In genomic region chr13:98025706-98026504, GRCm38 (mm10) we compare ENCODE assay signal across 16 mouse cellular contexts.
A peak's percentile ranks its signal among the peaks of the same experiment; 100 is the strongest.
DNase-seq lines count a peak whose midpoint lies in the region; ATAC-seq and TF ChIP-seq lines count a peak whose summit lies in the region.
"Had no signal": no experiment of that assay in that cellular context is flagged by ENCODE, and none has a peak within 500 bp of the region (broad histone marks: within the 10 kb centered on the region; RNA-seq: fewer than 3 reads in every experiment).

No protein-coding gene starts in this region.

- H3K27me3 ChIP-seq in lung, embryonic 14.5 days (ENCODE audit: insufficient read depth, low read length) = no peaks in the 10 kb centered on the region
- H3K27me3 ChIP-seq in heart, embryonic 11.5 days (ENCODE audit: control insufficient read depth, insufficient read depth, low read length) = no peaks in the 10 kb centered on the region
- H3K27me3 ChIP-seq: forebrain, embryonic 12.5 days; hindbrain, embryonic 12.5 days; liver, embryonic 12.5 days had no signal

- H3K27ac ChIP-seq in lung, embryonic 14.5 days (ENCODE audit: low read depth) = no peak overlapping the region
- H3K27ac ChIP-seq in heart, embryonic 11.5 days (ENCODE audit: low read depth, low read length) = no peak overlapping the region
- H3K27ac ChIP-seq: forebrain, embryonic 12.5 days; hindbrain, embryonic 12.5 days; liver, embryonic 12.5 days; macrophage had no signal

- ATAC-seq in lung, embryonic 14.5 days (ENCODE audit: insufficient read depth) = no peak
- no peak for ATAC-seq in heart, embryonic 11.5 days (replicated peaks; ENCODE audit: insufficient number of reproducible peaks, low FRiP score, low TSS enrichment)
- ATAC-seq: liver, embryonic 12.5 days had no signal

- DNase-seq in gastrocnemius, postnatal 14 days = peak; percentile 25
- DNase-seq in gastrocnemius, postnatal 10 days = no peak
- DNase-seq in lung, embryonic 14.5 days = no peak
- no peak for DNase-seq in lung, postnatal 4 days
- DNase-seq in heart, postnatal 14 days = peak; percentile 32 to 42
- no peak for DNase-seq in T-cell, adult 2 months (ENCODE audit: low spot score)
- DNase-seq: adrenal gland, postnatal 10 days; cerebellum, adult 2 months; kidney, adult 18-20 months; midbrain, embryonic 14.5 days; right cerebral cortex, adult 18-20 months had no signal

- WGBS in lung, embryonic 14.5 days = 68% methylated on average over 26 of the region's 26 CpGs
- 60% methylated on average over 26 of the region's 26 CpGs for WGBS in heart, embryonic 11.5 days (ENCODE audit: insufficient replicate concordance)

- H3K4me1 ChIP-seq in lung, embryonic 14.5 days (ENCODE audit: insufficient read depth) = peaks cover 10% of the 10 kb centered on the region
- no peaks in the 10 kb centered on the region; the same call in none of the 2 replicates for H3K4me1 ChIP-seq in heart, embryonic 11.5 days (ENCODE audit: control insufficient read depth, insufficient read depth, low read length)
- H3K4me1 ChIP-seq: liver, embryonic 12.5 days had no signal

- H3K4me2 ChIP-seq in lung, embryonic 14.5 days = 0 out of 2 replicates have a peak overlapping the region, but pooled peaks have one; percentile 21
- peak overlapping the region; percentile 1 for H3K4me2 ChIP-seq in heart, embryonic 11.5 days
- H3K4me2 ChIP-seq: forebrain, embryonic 12.5 days; hindbrain, embryonic 12.5 days; liver, embryonic 12.5 days had no signal

- no peaks in the 10 kb centered on the region for H3K9me3 ChIP-seq in lung, embryonic 14.5 days (ENCODE audit: low read depth, low read length)
- H3K9me3 ChIP-seq in heart, embryonic 11.5 days (replicated peaks; ENCODE audit: control insufficient read depth, low read length) = no peaks in the 10 kb centered on the region
- H3K9me3 ChIP-seq: forebrain, embryonic 12.5 days; hindbrain, embryonic 12.5 days; liver, embryonic 12.5 days had no signal

- no peaks in the 10 kb centered on the region for H3K36me3 ChIP-seq in lung, embryonic 14.5 days (ENCODE audit: insufficient read depth)
- H3K36me3 ChIP-seq in heart, embryonic 11.5 days (ENCODE audit: control insufficient read depth, insufficient read depth, low read length) = no peaks in the 10 kb centered on the region
- H3K36me3 ChIP-seq: forebrain, embryonic 12.5 days; hindbrain, embryonic 12.5 days; liver, embryonic 12.5 days had no signal

- H3K4me3 ChIP-seq in lung, embryonic 14.5 days (ENCODE audit: low read depth, low read length) = no peak overlapping the region
- no peak overlapping the region for H3K4me3 ChIP-seq in heart, embryonic 11.5 days (ENCODE audit: low read depth, low read length)
- H3K4me3 ChIP-seq: forebrain, embryonic 12.5 days; hindbrain, embryonic 12.5 days; liver, embryonic 12.5 days had no signal

- intact Hi-C loops in gastrocnemius, postnatal 14 days (cut with DNase I; ENCODE audit: low total_unique reads) = no loop called here
- intact Hi-C loops in heart, postnatal 14 days (cut with DNase I) = no loop called here

- no peak for TF ChIP-seq CTCF in lung, embryonic 14.5 days (IDR thresholded peaks at IDR 0.05; ENCODE audit: low read depth)

- no peak overlapping the region for H3K9ac ChIP-seq in lung, embryonic 14.5 days
- H3K9ac ChIP-seq in heart, embryonic 11.5 days (ENCODE audit: low read depth, low read length) = no peak overlapping the region
- H3K9ac ChIP-seq: forebrain, embryonic 12.5 days; hindbrain, embryonic 12.5 days; liver, embryonic 12.5 days had no signal

Comparison
In these comparisons a context has a peak if more than half of its experiments do, and no peak if none do; other contexts are left out.
1. DNase-seq: peak in gastrocnemius, postnatal 14 days (single experiment) and heart, postnatal 14 days (2 of 2); none in gastrocnemius, postnatal 10 days (single experiment), lung, embryonic 14.5 days (single experiment), lung, postnatal 4 days (0 of 2) and T-cell, adult 2 months (single experiment).